ENCODE assay signal across 8 mouse cellular contexts in the genomic region with DNA sequence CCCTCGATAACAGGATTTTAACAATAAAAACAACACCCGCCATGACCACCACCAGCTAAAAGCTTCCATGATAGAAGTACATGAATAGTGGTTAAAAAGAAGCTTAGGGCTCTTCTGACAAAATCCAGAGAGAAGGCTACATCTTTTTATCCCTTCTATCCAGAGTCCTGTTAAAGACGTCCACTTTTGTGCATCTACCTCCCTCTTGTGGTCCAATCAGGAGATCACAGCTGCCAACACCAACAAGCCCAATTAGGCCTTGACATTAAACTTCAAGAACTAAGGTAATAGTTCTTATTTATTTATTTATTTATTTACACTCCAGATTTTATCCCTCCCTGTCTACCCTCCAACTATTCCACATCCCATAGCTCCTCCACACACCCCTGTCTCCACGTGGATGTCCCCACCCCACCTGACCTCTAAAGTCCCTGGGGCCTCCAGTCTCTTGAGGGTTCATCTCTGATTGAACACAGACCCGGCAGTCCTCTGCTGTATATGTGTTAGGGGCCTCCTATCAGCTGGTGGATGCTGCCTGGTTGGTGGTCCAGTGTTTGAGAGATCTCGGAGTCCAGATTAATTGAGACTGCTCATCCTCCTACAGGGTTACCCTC. TPM values are rescaled to one million over a fixed set of nuclear protein-coding genes. Genes with fewer than 3 reads are reported as not detected.
DNase-seq lines count a peak whose midpoint lies in the region; ATAC-seq and TF ChIP-seq lines count a peak whose summit lies in the region.

No protein-coding gene starts in this region.

- DNase-seq in forebrain, embryonic 11.5 days (ENCODE audit: low spot score), result no peak
- peak; percentile 42 for DNase-seq in c-Kit-negative CD71-positive TER-119-positive erythroid progenitor cells, embryonic 14.5 days (ENCODE audit: low read depth, low spot score)
- DNase-seq in fibroblast of lung, adult 2 months (ENCODE audit: low read depth), result peak; percentile 45
- DNase-seq in layer of hippocampus, adult 11-12 months (ENCODE audit: low spot score), result peak; percentile 70
- DNase-seq in lung, embryonic 14.5 days, result peak; percentile 86
- peak; percentile 48 for DNase-seq in right cerebral cortex, postnatal 14 days

- no peaks in the 10 kb centered on the region for H3K9me3 ChIP-seq in forebrain, embryonic 12.5 days
- H3K9me3 ChIP-seq in forebrain, embryonic 11.5 days (ENCODE audit: control insufficient read depth, low read length), result no peaks in the 10 kb centered on the region
- no peaks in the 10 kb centered on the region for H3K9me3 ChIP-seq in lung, embryonic 14.5 days (ENCODE audit: low read depth, low read length)

- TF ChIP-seq CTCF in C2C12 (IDR thresholded peaks at IDR 0.05; ENCODE audit: control insufficient read depth, insufficient read depth, insufficient read length), result peak; percentile 18
- TF ChIP-seq CTCF in lung, embryonic 14.5 days (IDR thresholded peaks at IDR 0.05; ENCODE audit: low read depth), result peak; percentile 82

- no peak overlapping the region for H3ac ChIP-seq in C2C12 (ENCODE audit: control insufficient read depth, insufficient read length, low read depth)

- H3K4me1 ChIP-seq in forebrain, embryonic 12.5 days, result no peaks in the 10 kb centered on the region
- H3K4me1 ChIP-seq in forebrain, embryonic 11.5 days (replicated peaks; ENCODE audit: control insufficient read depth, insufficient read depth, low read length), result no peaks in the 10 kb centered on the region
- H3K4me1 ChIP-seq in lung, embryonic 14.5 days (ENCODE audit: insufficient read depth), result no peaks in the 10 kb centered on the region

- no peak overlapping the region for H3K4me2 ChIP-seq in forebrain, embryonic 12.5 days
- H3K4me2 ChIP-seq in forebrain, embryonic 11.5 days (ENCODE audit: low read depth, low read length, severe bottlenecking), result no peak overlapping the region
- H3K4me2 ChIP-seq in lung, embryonic 14.5 days, result no peak overlapping the region

- H3K27ac ChIP-seq in forebrain, embryonic 12.5 days, result no peak overlapping the region
- H3K27ac ChIP-seq in forebrain, embryonic 11.5 days (ENCODE audit: low read depth, low read length), result no peak overlapping the region
- H3K27ac ChIP-seq in lung, embryonic 14.5 days (ENCODE audit: low read depth), result no peak overlapping the region

- no peaks in the 10 kb centered on the region for H3K27me3 ChIP-seq in forebrain, embryonic 12.5 days
- H3K27me3 ChIP-seq in forebrain, embryonic 11.5 days (ENCODE audit: control insufficient read depth, insufficient read depth, low read length), result no peaks in the 10 kb centered on the region
- no peaks in the 10 kb centered on the region for H3K27me3 ChIP-seq in C2C12 (ENCODE audit: control insufficient read depth, insufficient read depth, insufficient read length)
- H3K27me3 ChIP-seq in lung, embryonic 14.5 days (ENCODE audit: insufficient read depth, low read length), result no peaks in the 10 kb centered on the region

- peak; percentile 63; the same call in 1 of the 2 replicates for ATAC-seq in forebrain, embryonic 12.5 days (ENCODE audit: low FRiP score)
- ATAC-seq in forebrain, embryonic 11.5 days (replicated peaks; ENCODE audit: low FRiP score), result no peak
- ATAC-seq in lung, embryonic 14.5 days (ENCODE audit: insufficient read depth), result peak; percentile 49; the same call in 1 of the 2 replicates

- H3K4me3 ChIP-seq in forebrain, embryonic 12.5 days (replicated peaks), result no peak overlapping the region
- H3K4me3 ChIP-seq in forebrain, embryonic 11.5 days (ENCODE audit: low read depth, low read length), result no peak overlapping the region
- H3K4me3 ChIP-seq in C2C12 (ENCODE audit: insufficient read depth, poor library complexity, severe bottlenecking), result no peak overlapping the region
- no peak overlapping the region for H3K4me3 ChIP-seq in lung, embryonic 14.5 days (ENCODE audit: low read depth, low read length)

- H3K36me3 ChIP-seq in forebrain, embryonic 12.5 days (replicated peaks), result no peaks in the 10 kb centered on the region
- H3K36me3 ChIP-seq in forebrain, embryonic 11.5 days (ENCODE audit: control insufficient read depth, insufficient read depth, low read length), result no peaks in the 10 kb centered on the region
- H3K36me3 ChIP-seq in C2C12 (ENCODE audit: control insufficient read depth, insufficient read depth), result no peaks in the 10 kb centered on the region
- H3K36me3 ChIP-seq in lung, embryonic 14.5 days (ENCODE audit: insufficient read depth), result no peaks in the 10 kb centered on the region

- H3K9ac ChIP-seq in forebrain, embryonic 12.5 days, result no peak overlapping the region
- no peak overlapping the region for H3K9ac ChIP-seq in forebrain, embryonic 11.5 days (ENCODE audit: low read length)
- no peak overlapping the region for H3K9ac ChIP-seq in lung, embryonic 14.5 days

- 55% methylated on average over 6 of the region's 6 CpGs for WGBS in forebrain, embryonic 12.5 days
- 49% methylated on average over 6 of the region's 6 CpGs for WGBS in forebrain, embryonic 11.5 days
- 42% methylated on average over 6 of the region's 6 CpGs for WGBS in lung, embryonic 14.5 days

- no peaks in the 10 kb centered on the region for H3K79me2 ChIP-seq in C2C12 (ENCODE audit: control insufficient read depth, insufficient read depth)

- H3K79me3 ChIP-seq in C2C12 (ENCODE audit: low read depth), result no peaks in the 10 kb centered on the region

TF ChIP-seq in C2C12, 6 proteins besides CTCF, POLR2A, EP300 and RAD21:
- TF ChIP-seq CEBPB (IDR thresholded peaks at IDR 0.05; ENCODE audit: low read depth), result no peak
- no peak for TF ChIP-seq MYOD1 (IDR thresholded peaks at IDR 0.05; ENCODE audit: control insufficient read depth, insufficient read length, low read depth)
- TF ChIP-seq MAX (IDR thresholded peaks at IDR 0.05), result no peak
- TF ChIP-seq FOSL1 (IDR thresholded peaks at IDR 0.05; ENCODE audit: insufficient read depth, low read length, poor library complexity, severe bottlenecking), result no peak
- no peak for TF ChIP-seq MYOG (IDR thresholded peaks at IDR 0.05; ENCODE audit: control insufficient read depth, extremely low read depth, insufficient read length)
- no peak for TF ChIP-seq USF1 (IDR thresholded peaks at IDR 0.05; ENCODE audit: low read depth)
TF ChIP-seq in C2C12: peak in this region for 0.

RNA-seq across cellular contexts. Expression of a gene that starts 23.9 kb away (rescaled TPM):
- polyA plus RNA-seq in forebrain, embryonic 12.5 days (2016; fragmentation: Nextera tagmentation; extraction: Ambion mirVana), result 103 and 112 TPM in 2 replicates
- polyA plus RNA-seq in forebrain, embryonic 11.5 days (2014; fragmentation: Nextera tagmentation; extraction: Ambion mirVana), result 67.7 and 69.2 TPM in 2 replicates
- 30.7 TPM for polyA plus RNA-seq in C2C12 (2012; fragmentation: generic; extraction: Trizol)
- 49.6 and 51.4 TPM in 2 replicates for polyA plus RNA-seq in lung, embryonic 14.5 days (2014; fragmentation: Nextera tagmentation; extraction: Ambion mirVana)
